Mouse (Mus musculus) kidney, adult 2 months (tissue): Measurements from ENCODE around the gene Zfp687.

Experiments used
- CTCF ChIP-seq: fragments of 200-500 bp; conservative IDR thresholded peaks from 2 replicates; pipeline ENCODE4 v1.5.1; 2011; ENCODE audit warnings: low read depth, mild to moderate bottlenecking, control low read depth, low read length, moderate library complexity, mixed read lengths; ENCODE audit not compliant: insufficient read depth, insufficient read length
- POLR2A ChIP-seq: fragments of 200-500 bp; IDR thresholded peaks from one replicate; pipeline ENCODE4 v1.6.1; 2011; ENCODE audit warnings: low read depth, low read length, control low read depth

GRCm38 (mm10) chr3:95058078-95058477 lies 42.8 kb upstream of the Zfp687 start:
- TF ChIP-seq POLR2A (no peak), CTCF (no peak)
